Mouse (Mus musculus) CH12.LX (cell line): ENCODE data around the gene Btbd2. TPM values are rescaled to one million over a fixed set of nuclear protein-coding genes. Genes with fewer than 3 reads are reported as not detected.
A peak's percentile ranks its signal among the peaks of the same experiment; 100 is the strongest.

Experiments
- DNase-seq: peaks from one replicate; pipeline ENCODE4 v3.0.0-alpha.2; 2013; ENCODE audit errors: extremely low read depth
- H3K27ac ChIP-seq: 2 replicates; pipeline ENCODE4 v1.5.1; 2012; ENCODE audit warnings: low read depth, mild to moderate bottlenecking, control low read depth, moderate library complexity; ENCODE audit not compliant: insufficient read depth
- H3K27me3 ChIP-seq: replicated peaks from 2 replicates; pipeline ENCODE3; 2012; ENCODE audit warnings: inconsistent platforms
- H3K36me3 ChIP-seq, 2 experiments: replicated peaks in 1 of 2; 2 replicates each; pipeline versions ENCODE3 to v1.6.1; 2012; ENCODE audit warnings: inconsistent platforms in 1 of 2, low read length in 1 of 2, mild to moderate bottlenecking in 1 of 2, mixed read lengths in 1 of 2, moderate library complexity in 1 of 2; ENCODE audit not compliant: control insufficient read depth in 1 of 2, insufficient read depth in 1 of 2
- H3K4me1 ChIP-seq, 2 experiments: 2 replicates each; pipeline ENCODE4 v1.6.1; 2012; ENCODE audit warnings: inconsistent platforms in 1 of 2, moderate library complexity in 1 of 2; ENCODE audit not compliant: insufficient read depth in 2 of 2, control insufficient read depth in 1 of 2
- H3K4me2 ChIP-seq: 2 replicates; pipeline ENCODE4 v1.6.1; 2012; ENCODE audit warnings: low read depth, mild to moderate bottlenecking, control low read depth; ENCODE audit not compliant: poor library complexity, insufficient read depth, severe bottlenecking
- H3K4me3 ChIP-seq, 3 experiments: fragments of 150-350 bp in 1 of 3; sonication (generic) in 1 of 3; replicated peaks in 1 of 3; 2 replicates each; pipeline versions ENCODE3 to v1.5.1; 2011 to 2012; ENCODE audit warnings: low read depth in 2 of 3, low read length in 2 of 3, mild to moderate bottlenecking in 2 of 3, moderate library complexity in 2 of 3, control low read depth in 1 of 3, improper control_type of control experiment in 1 of 3, inconsistent platforms in 1 of 3, mixed read lengths in 1 of 3; ENCODE audit not compliant: poor library complexity in 1 of 3
- H3K79me2 ChIP-seq: replicated peaks from 2 replicates; pipeline ENCODE4 v1.6.1; 2012; ENCODE audit warnings: mild to moderate bottlenecking, moderate library complexity; ENCODE audit not compliant: control insufficient read depth, poor library complexity, insufficient read depth, severe bottlenecking; ENCODE audit errors: extremely low read depth
- H3K9ac ChIP-seq: 2 replicates; pipeline ENCODE4 v1.6.1; 2012; ENCODE audit warnings: low read depth, mild to moderate bottlenecking, control low read depth, moderate library complexity; ENCODE audit not compliant: insufficient read depth
- H3K9me3 ChIP-seq: replicated peaks from 2 replicates; pipeline ENCODE3; 2012; ENCODE audit warnings: low read length, inconsistent platforms, mixed read lengths
- BHLHE40 ChIP-seq: IDR thresholded peaks from 2 replicates; pipeline ENCODE4 v1.6.1; 2011; ENCODE audit warnings: mild to moderate bottlenecking, low read depth, low read length, improper control_type of control experiment
- CHD1 ChIP-seq: IDR thresholded peaks from 2 replicates; pipeline ENCODE4 v1.6.1; 2012; ENCODE audit warnings: low read depth, low read length, improper control_type of control experiment, inconsistent platforms
- CHD2 ChIP-seq: IDR thresholded peaks from 2 replicates; pipeline ENCODE4 v1.6.1; 2011; ENCODE audit warnings: low read length, improper control_type of control experiment
- CTCF ChIP-seq, 2 experiments: IDR thresholded peaks in 1 of 2; conservative IDR thresholded peaks in 1 of 2; 2 replicates each; pipeline ENCODE4 v1.5.1; 2011 to 2012; ENCODE audit warnings: low read depth in 2 of 2, low read length in 2 of 2, improper control_type of control experiment in 1 of 2, inconsistent platforms in 1 of 2, mild to moderate bottlenecking in 1 of 2, moderate library complexity in 1 of 2
- E2F4 ChIP-seq: IDR thresholded peaks from 2 replicates; pipeline ENCODE4 v1.6.1; 2011; ENCODE audit warnings: low read depth, low read length, improper control_type of control experiment; ENCODE audit not compliant: insufficient replicate concordance
- ELF1 ChIP-seq: IDR thresholded peaks from 2 replicates; pipeline ENCODE4 v1.6.1; 2014; ENCODE audit warnings: low read depth, mild to moderate bottlenecking, inconsistent platforms, low read length, improper control_type of control experiment
- IRF4 ChIP-seq: IDR thresholded peaks from 2 replicates; pipeline ENCODE4 v1.6.1; 2014; ENCODE audit warnings: low read depth, mild to moderate bottlenecking, inconsistent platforms, low read length, improper control_type of control experiment
- JUN ChIP-seq: IDR thresholded peaks from 2 replicates; pipeline ENCODE4 v1.6.1; 2011; ENCODE audit warnings: low read depth, mild to moderate bottlenecking, low read length, improper control_type of control experiment, moderate library complexity; ENCODE audit not compliant: insufficient read depth
- JUND ChIP-seq: conservative IDR thresholded peaks from 2 replicates; pipeline ENCODE4 v1.6.1; 2011; ENCODE audit warnings: low read depth, low read length, improper control_type of control experiment
- MAX ChIP-seq: IDR thresholded peaks from 2 replicates; pipeline ENCODE4 v1.6.1; 2011; ENCODE audit warnings: low read length, improper control_type of control experiment
- MXI1 ChIP-seq: IDR thresholded peaks from 2 replicates; pipeline ENCODE4 v1.6.1; 2011; ENCODE audit warnings: mild to moderate bottlenecking, low read depth, low read length, improper control_type of control experiment
- MYC ChIP-seq: IDR thresholded peaks from 2 replicates; pipeline ENCODE4 v1.6.1; 2011; ENCODE audit warnings: low read depth, mild to moderate bottlenecking, improper control_type of control experiment, low read length
- RAD21 ChIP-seq: IDR thresholded peaks from 2 replicates; pipeline ENCODE4 v1.6.1; 2011; ENCODE audit warnings: low read depth, mild to moderate bottlenecking, low read length, improper control_type of control experiment, moderate library complexity
- SIN3A ChIP-seq: IDR thresholded peaks from 2 replicates; pipeline ENCODE4 v1.6.1; 2012; ENCODE audit warnings: low read length, improper control_type of control experiment, inconsistent platforms
- SMC3 ChIP-seq: IDR thresholded peaks from 2 replicates; pipeline ENCODE4 v1.6.1; 2011; ENCODE audit warnings: low read depth, low read length, improper control_type of control experiment
- TCF12 ChIP-seq: IDR thresholded peaks from 2 replicates; pipeline ENCODE4 v1.6.1; 2014; ENCODE audit warnings: low read depth, mild to moderate bottlenecking, inconsistent platforms, low read length, improper control_type of control experiment
- ZC3H11A ChIP-seq: IDR thresholded peaks from 2 replicates; pipeline ENCODE4 v1.6.1; 2012; ENCODE audit warnings: low read depth, mild to moderate bottlenecking, inconsistent platforms, low read length, improper control_type of control experiment
- ZKSCAN1 ChIP-seq: IDR thresholded peaks from 2 replicates; pipeline ENCODE4 v1.6.1; 2012; ENCODE audit warnings: low read depth, inconsistent platforms, low read length, improper control_type of control experiment, borderline replicate concordance
- dilution Hi-C: fragments of 300-500 bp; cut with MboI; formaldehyde crosslinking; loops from 2 replicates; pipeline ENCODE4 v1.14.3; 2020; ENCODE audit warnings: low sequenced_read_pairs; ENCODE audit not compliant: extremely low pct_unique_long_range_greater_than_20kb, extremely low pct_ligation_motif_present
- in situ Hi-C: fragments of 300-500 bp; cut with MboI; formaldehyde crosslinking; loops from 3 replicates; pipeline ENCODE4 v1.14.3; 2019; ENCODE audit warnings: low sequenced_read_pairs, low pct_ligation_motif_present, low pct_unique_long_range_greater_than_20kb, mixed read lengths
- polyA plus RNA-seq: library from polyadenylated mRNA; unstranded; fragments of >175 nt; gene quantifications from 2 replicates; pipeline ENCODE4 v1.2.1, GENCODE M21; 2012; ENCODE audit warnings: low read depth; ENCODE audit not compliant: insufficient read length
- total RNA-seq, 2 experiments: library from RNA; depleted of rRNA; stranded (reverse); fragments of 300-350 nt in 1 of 2; fragments of >200 nt in 1 of 2; gene quantifications; 2 replicates each; pipeline ENCODE4 v1.2.3; 2012 to 2014

Btbd2 gene
- total RNA-seq (2012; rRNA removed) (19.3 and 26.2 TPM in 2 replicates), total RNA-seq (2014; rRNA removed) (10.0 and 11.1 TPM in 2 replicates), polyA plus RNA-seq (18.8 and 19.4 TPM in 2 replicates)

DNA sequence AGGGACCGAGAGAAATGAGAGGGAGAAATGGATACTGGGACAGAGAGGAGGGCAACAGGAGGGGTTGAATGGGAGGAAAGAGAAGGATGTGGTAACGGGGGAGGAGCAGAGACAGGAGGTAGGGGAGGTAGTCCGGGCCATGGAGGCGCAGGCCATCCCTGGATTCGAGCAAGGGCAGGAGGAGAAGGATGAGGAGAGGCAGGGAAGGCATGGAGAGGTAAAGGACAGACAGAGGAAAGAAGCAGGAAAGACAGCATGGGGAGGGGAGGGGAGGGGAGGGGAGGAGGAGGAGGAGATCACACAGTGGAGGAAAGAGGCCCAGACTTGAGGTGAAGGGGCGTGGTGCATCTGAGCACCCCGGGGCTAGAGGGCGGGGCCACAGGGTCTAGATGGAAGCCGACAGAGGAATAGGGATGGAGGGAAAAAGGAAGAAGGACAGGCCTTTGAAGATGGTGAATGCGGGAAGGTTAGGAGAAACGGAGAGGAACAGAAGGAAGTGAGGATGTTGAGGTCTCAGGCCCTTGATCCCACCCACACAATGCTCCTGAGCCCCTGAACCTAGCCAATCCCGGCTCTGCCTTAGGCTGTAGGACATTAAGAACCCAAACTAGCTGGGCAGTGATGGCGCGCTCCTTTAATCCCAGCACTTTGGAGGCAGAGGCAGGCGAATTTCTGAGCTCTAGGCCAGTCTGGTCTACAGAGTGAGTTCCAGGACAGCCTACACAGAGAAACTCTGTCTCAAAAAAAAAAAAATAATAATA is at the start of gene Btbd2:
Gene Btbd2, minus strand, starts transcription at position 209 of the 761 bp plus-strand sequence.
- H3K9me3 ChIP-seq, result no peaks in the 10 kb centered on the region
- peak within 1 kb of the TSS; percentile 94 for H3K9ac ChIP-seq
- no peaks in the 10 kb centered on the region for H3K79me2 ChIP-seq
- peak within 1 kb of the TSS; percentile 82 for H3K4me2 ChIP-seq
- no peaks in the 10 kb centered on the region for H3K27me3 ChIP-seq
- peak within 1 kb of the TSS; percentile 77 to 86 (median 78) for H3K4me3 ChIP-seq
- TF ChIP-seq MXI1 (no peak), TCF12 (no peak), CHD1 (no peak), ELF1 (0 out of 2 replicates have a peak, but pooled peaks have one; percentile 1)
- peak within 1 kb of the TSS; percentile 40 for H3K27ac ChIP-seq
- in situ Hi-C loops (no loop called here), dilution Hi-C loops (no loop called here)
- H3K36me3 ChIP-seq, result peaks cover 0 to 10% of the 10 kb centered on the region in 2 experiments
- peaks cover 17 to 49% of the 10 kb centered on the region in 2 experiments for H3K4me1 ChIP-seq
- DNase-seq, result no peak

GRCm38 (mm10) chr10:80705479-80705878 is 48.6 kb upstream of the Btbd2 start:
- H3K4me1 ChIP-seq, result peaks cover 8 to 20% of the 10 kb centered on the region in 2 experiments
- no peak overlapping the region for H3K4me2 ChIP-seq
- no peak for DNase-seq
- H3K9me3 ChIP-seq, result no peaks in the 10 kb centered on the region
- H3K79me2 ChIP-seq, result peaks cover under 1% of the 10 kb centered on the region; the same call in 1 of the 2 replicates
- H3K36me3 ChIP-seq, result peaks cover 50 to 66% of the 10 kb centered on the region in 2 experiments
- H3K27me3 ChIP-seq, result no peaks in the 10 kb centered on the region
- no peak overlapping the region for H3K4me3 ChIP-seq
- dilution Hi-C loops, result no loop called here
- no peak for TF ChIP-seq CTCF (conservative IDR thresholded peaks at IDR 0.05 in 1 of 2, IDR thresholded peaks at IDR 0.05 in 1 of 2; ENCODE audit: low read depth in 2 of 2, low read length in 2 of 2)
- TF ChIP-seq MAX, result no peak
- TF ChIP-seq SMC3, result no peak
- TF ChIP-seq JUN, result no peak
- no peak for TF ChIP-seq MXI1
- TF ChIP-seq BHLHE40, result no peak
- TF ChIP-seq ZKSCAN1, result no peak
- no peak for TF ChIP-seq JUND
- no peak for TF ChIP-seq MYC
- TF ChIP-seq ZC3H11A, result no peak
- TF ChIP-seq IRF4, result no peak
- no peak for TF ChIP-seq RAD21
- no peak for TF ChIP-seq SIN3A
- no peak for TF ChIP-seq E2F4
- TF ChIP-seq CHD2, result no peak
- TF ChIP-seq, all 38 proteins: peak for 0
- Histone ChIP-seq H3K27ac (no peak overlapping the region), H3K9ac (no peak overlapping the region)
- in situ Hi-C loops, result no loop called here
